Mouse (Mus musculus) T-helper 17 cell (primary cell): ENCODE data around the gene Rps6kb2.
"Not testable (repeated sequence)": the region's sequence is repeated elsewhere in the genome, so short reads cannot be mapped to it uniquely, and the experiment has no call there.

Source experiments
- in situ Hi-C, 2 experiments: fragments of 300-600 bp; cut with MboI, MseI; formaldehyde crosslinking; loops; 1 replicate in 1 of 2; 2 replicates in 1 of 2; pipeline ENCODE4 v1.15.1; 2025; ENCODE audit warnings: high pct_unique_total_duplicates in 2 of 2

Rps6kb2 gene

DNA sequence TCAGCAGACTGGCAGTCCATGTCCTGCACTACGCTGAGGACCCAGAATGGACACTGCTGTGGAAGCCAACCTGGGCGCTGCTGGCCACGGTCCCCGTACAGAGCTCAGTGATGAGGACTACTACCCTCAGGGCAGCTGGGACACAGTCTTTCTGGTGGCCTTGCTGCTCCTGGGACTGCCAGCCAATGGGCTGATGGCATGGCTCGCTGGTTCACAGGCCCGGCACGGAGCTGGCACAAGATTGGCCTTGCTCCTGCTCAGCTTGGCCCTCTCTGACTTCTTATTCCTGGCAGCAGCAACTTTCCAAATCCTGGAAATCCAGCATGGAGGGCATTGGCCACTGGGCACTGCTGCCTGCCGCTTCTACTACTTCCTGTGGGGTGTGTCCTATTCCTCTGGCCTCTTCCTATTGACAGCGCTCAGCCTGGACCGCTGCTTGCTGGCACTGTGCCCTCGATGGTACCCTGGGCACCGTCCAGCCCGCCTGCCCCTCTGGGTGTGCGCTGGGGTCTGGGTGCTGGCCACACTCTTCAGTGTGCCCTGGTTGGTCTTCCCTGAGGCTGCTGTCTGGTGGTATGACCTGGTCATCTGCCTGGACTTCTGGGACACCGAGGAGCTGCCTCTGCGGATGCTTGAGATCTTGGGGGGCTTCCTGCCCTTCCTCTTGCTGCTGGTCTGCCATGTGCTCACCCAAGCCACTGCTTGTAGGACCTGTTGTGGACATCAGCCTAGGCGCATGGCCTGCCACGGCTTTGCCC is 20.6 kb downstream of the Rps6kb2 start:
- in situ Hi-C loops: no loop called here

DNA sequence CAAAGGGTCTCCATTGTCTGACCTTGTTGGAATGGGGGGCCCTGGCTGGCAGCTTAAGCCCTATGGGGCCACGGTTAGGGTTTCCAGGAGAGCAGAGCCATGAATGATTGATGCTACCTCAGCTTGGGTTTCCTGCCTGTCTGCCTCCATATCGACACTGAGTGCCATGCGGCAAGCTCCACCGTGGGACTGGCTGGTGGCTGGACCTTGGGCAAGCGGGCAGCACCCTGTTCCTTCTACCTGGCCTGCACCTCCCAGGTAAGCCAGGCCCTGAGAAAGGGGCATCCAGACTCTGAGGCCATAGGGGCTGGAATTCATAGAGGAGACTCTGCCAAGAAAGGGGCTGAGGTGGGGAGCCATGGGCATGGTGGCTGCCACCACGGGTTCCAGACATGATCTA is 23.0 kb downstream of the Rps6kb2 start:
- in situ Hi-C loops: no loop called here

GRCm38 (mm10) chr19:4139446-4139845 is 23.7 kb downstream of the Rps6kb2 start, which contains the start of gene Gpr152:
TSS of gene Gpr152 (plus strand) at chr19:4139787.
- in situ Hi-C loops: no loop called here

GRCm38 (mm10) chr19:4137913-4138312 is 25.2 kb downstream of the Rps6kb2 start:
- in situ Hi-C loops: no loop called here

- in situ Hi-C loops: no loop called here
Observed at GRCm38 (mm10) chr19:4136463-4136862, 26.7 kb downstream of the Rps6kb2 start.

DNA sequence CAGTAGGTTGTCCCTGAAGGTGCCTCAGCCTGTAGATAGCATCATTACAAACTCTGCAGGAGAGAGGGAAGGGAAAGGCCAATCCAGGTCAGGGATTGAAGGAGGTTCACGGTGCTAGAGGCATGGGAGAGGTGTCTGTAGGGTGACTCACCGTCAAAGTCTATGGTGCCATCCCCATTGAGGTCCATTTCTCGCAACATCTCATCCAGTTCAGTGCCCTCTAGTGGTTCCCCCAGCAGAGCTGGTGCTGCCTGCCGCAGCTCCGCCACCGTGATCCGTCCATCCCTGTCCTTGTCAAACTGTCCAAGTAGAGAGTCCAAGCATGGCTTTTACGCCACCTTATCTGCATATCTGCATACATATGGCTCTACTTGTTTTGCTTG is 27.2 kb downstream of the Rps6kb2 start:
- in situ Hi-C loops: not testable (repeated sequence)

- in situ Hi-C loops: not testable (repeated sequence)
Observed at GRCm38 (mm10) chr19:4135229-4135962, 27.8 kb downstream of the Rps6kb2 start.

DNA sequence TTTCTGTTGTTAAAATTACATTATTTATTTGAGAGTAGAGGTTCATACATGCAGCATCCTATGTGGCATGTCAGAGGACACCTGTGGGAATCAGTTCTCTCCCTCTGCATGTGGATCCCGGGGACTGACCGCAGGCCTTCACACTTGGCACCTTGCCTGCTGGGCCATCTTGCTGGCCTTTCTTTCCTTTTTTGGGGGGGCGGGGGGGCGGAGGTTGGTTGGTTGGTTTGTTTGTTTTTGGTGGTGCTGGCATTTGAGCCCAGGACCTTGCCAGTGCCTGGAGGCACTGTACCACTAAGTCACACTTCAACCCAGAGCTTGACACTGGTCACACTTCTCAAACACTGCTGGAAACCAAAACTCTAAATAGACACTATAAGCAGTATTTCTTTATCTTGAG is 28.8 kb downstream of the Rps6kb2 start:
- in situ Hi-C loops: no loop called here

GRCm38 (mm10) chr19:4131768-4132167 is 31.4 kb downstream of the Rps6kb2 start:
- in situ Hi-C loops: no loop called here

DNA sequence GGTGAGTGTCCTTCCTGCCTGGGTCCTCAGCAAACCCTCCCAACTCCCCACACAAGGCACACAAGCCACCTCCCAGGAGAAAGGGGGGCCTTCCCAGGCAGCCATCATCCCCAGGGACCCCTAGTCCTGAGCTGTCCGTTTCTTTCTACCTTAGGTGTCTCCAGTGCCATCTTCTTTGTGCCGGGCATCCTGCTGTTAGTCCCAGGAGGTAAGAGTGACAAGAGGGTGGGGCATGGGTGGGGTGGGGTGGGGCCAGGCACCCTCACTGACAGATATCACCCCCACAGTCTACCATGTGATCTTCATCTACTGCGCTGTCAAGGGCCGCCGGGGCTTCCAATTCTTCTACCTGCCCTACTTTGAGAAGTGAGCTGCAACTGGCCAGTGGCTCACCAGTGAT is 32.1 kb downstream of the Rps6kb2 start:
- in situ Hi-C loops: no loop called here

- in situ Hi-C loops: no loop called here
Observed at GRCm38 (mm10) chr19:4130106-4130505, 33.0 kb downstream of the Rps6kb2 start.

DNA sequence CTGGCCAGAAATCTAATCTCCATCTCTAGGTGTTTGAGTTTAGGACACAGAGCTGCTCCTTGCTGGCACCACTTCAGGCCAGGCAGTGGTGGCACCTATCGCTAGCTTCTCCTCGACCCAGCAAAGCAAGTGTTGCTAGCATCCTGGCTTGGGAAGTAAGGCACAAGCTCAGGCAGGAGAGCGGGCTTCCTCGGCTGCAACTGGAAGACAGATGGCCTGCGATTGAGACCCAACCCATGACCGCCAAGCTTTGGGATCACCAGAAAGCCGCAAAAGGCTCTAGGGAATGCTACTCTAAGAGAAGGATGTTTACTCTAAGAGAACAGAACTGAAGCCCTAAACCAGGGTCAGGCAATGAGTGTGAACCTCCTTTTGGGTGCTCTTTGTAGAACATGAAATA is 33.7 kb downstream of the Rps6kb2 start:
- in situ Hi-C loops: no loop called here

DNA sequence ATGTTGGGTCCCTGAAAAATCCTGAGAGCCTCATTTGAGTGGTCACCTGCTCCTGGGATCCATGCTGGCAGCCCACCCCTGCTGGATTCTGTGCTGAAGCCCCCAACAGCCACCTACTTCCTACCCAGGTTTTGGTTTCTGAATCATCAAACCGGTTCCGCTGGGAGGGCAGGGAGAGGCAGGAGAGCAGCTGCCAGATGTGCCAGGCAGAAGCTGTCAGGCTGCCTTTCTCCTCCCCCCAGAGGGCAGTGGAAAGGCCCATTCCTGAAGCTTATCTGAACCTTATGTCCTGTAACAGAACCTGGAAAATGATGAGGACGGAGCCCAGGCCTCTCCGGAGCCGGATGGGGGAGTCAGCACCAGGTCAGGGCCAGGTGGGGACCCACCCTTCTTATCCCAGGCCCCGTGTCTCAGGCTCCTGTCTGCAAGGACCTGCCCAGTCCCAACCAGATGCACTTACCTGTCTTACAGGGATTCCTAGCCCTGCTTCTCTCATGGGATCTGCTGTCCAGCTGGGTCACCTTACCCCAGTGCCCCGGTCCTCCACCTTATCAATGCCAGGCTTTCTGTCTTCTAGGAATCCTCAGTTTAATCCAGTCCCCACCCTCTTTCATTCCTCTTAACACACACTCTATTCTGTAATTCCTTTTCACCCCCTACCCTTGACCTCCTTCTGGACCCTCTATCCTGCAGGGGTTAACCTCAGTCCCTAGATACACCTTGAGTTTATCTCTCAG is 36.2 kb downstream of the Rps6kb2 start:
- in situ Hi-C loops: no loop called here

GRCm38 (mm10) chr19:4125741-4126696 is 37.1 kb downstream of the Rps6kb2 start, which contains the start of gene Aip:
TSS of gene Aip (minus strand) at chr19:4125858.
- in situ Hi-C loops: no loop called here

- in situ Hi-C loops: not testable (repeated sequence)
Observed at GRCm38 (mm10) chr19:4125268-4125667, 37.9 kb downstream of the Rps6kb2 start.

DNA sequence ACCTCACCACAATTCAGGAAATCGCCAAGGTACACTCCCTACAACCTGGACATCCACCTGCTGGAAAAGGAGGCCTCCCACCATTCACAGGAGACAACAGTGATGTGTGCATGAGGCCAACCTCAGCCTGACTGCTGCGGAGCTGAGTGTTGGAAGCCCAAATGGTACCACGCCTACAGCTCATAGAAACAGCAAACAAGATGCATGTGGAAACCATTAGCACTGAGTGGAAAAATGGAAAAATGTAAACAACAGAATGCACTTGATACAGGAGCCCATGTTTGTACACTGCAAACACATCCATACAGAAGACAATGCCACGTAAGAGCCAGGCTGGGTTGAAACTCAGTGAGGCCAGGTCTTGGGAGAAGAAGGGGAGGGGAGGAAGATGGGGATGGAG is 38.7 kb downstream of the Rps6kb2 start:
- in situ Hi-C loops: no loop called here

- in situ Hi-C loops: no loop called here
Observed at GRCm38 (mm10) chr19:4122411-4123370, 40.5 kb downstream of the Rps6kb2 start.

- in situ Hi-C loops: not testable (repeated sequence)
Observed at GRCm38 (mm10) chr19:4121896-4122295, 41.3 kb downstream of the Rps6kb2 start.

GRCm38 (mm10) chr19:4121097-4121805 is 41.9 kb downstream of the Rps6kb2 start:
- in situ Hi-C loops: no loop called here
